Mouse (Mus musculus) C2C12 (cell line): ENCODE data around the gene Mepe.

Experiments used
- CEBPB ChIP-seq: IDR thresholded peaks from one replicate; pipeline ENCODE4 v1.6.1; 2011; ENCODE audit warnings: low read depth, mild to moderate bottlenecking, control low read depth, moderate library complexity
- CTCF ChIP-seq: IDR thresholded peaks from one replicate; pipeline ENCODE4 v1.5.1; 2011; ENCODE audit not compliant: control insufficient read depth, insufficient read depth, insufficient read length
- FOSL1 ChIP-seq: IDR thresholded peaks from one replicate; pipeline ENCODE4 v1.8.0; 2011; ENCODE audit warnings: mild to moderate bottlenecking, low read length; ENCODE audit not compliant: poor library complexity, insufficient read depth, severe bottlenecking
- MAX ChIP-seq: IDR thresholded peaks from one replicate; pipeline ENCODE4 v1.6.1; 2011; ENCODE audit warnings: mild to moderate bottlenecking, control low read depth
- MYOD1 ChIP-seq: IDR thresholded peaks from one replicate; pipeline ENCODE4 v1.6.1; 2011; ENCODE audit warnings: low read depth; ENCODE audit not compliant: control insufficient read depth, insufficient read length
- MYOG ChIP-seq: IDR thresholded peaks from one replicate; pipeline ENCODE4 v1.6.1; 2011; ENCODE audit not compliant: control insufficient read depth, insufficient read length; ENCODE audit errors: extremely low read depth
- USF1 ChIP-seq: IDR thresholded peaks from one replicate; pipeline ENCODE4 v1.6.1; 2011; ENCODE audit warnings: low read depth, mild to moderate bottlenecking, control low read depth, moderate library complexity

DNA sequence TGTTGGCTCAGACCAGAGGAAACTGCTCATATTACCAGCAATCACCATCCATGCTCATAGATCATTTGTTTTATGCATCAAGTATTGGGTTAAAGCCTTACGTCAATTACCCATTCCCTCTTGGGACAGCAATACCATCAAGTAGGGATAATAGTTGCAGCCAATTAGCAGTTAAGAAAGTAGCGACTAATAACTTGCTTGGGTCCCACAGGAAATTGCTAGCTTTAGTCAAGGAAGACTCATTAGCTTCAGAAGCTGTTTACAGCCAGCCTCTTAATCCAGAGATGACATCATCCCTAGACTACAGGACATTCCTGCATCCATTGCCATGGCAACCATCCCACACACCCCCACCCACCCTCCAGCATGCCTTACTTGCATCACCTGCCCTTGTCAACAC lies 50.0 kb downstream of the Mepe start:
- TF ChIP-seq CTCF (no peak), MAX (no peak), FOSL1 (no peak), USF1 (no peak), MYOD1 (peak; percentile 7), MYOG (no peak), CEBPB (no peak)
